Mouse (Mus musculus) leukemia stem cell, adult 10-12 weeks (primary cell): ENCODE results near the gene Tmprss11c. TPM values are rescaled to one million over a fixed set of nuclear protein-coding genes. Genes with fewer than 3 reads are reported as not detected.

ENCODE experiments used
- polyA plus RNA-seq: library from polyadenylated mRNA; stranded (reverse); fragments of >175 nt; gene quantifications from 2 replicates; pipeline ENCODE4 v1.2.3, GENCODE M21; 2012; ENCODE audit warnings: low replicate concordance

Gene Tmprss11c
- polyA plus RNA-seq = not detected in 2 replicates

DNA sequence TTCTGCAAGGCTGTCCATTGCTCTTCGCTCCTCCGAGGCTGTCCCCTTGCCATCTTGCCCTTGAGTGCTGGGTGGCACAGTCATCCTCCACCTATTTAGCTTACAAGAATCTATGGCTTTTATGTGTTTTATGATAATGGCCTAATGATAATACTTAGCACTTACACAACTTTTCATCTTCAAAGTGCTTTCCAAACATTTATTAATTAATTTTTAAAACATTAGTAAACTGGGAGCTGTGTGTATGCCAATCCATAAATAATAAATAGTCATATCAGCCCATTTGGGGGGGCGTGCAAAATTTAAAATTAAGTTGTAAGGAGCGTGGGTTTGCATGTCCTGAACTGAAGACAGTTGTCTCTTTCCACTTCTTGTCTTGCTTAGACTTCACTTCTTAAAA, at the start of gene Tmprss11c:
Gene Tmprss11c, minus strand, starts transcription at position 101 of the 400 bp plus-strand sequence.

GRCm38 (mm10) chr5:86197801-86198200, 91.3 kb downstream of the Tmprss11c start, which contains the start of gene Gnrhr:
Gene Gnrhr (minus strand): TSS chr5:86197901.

Other genes with a start within 250 kb of the Tmprss11c start
- 1.5 and 19.1 TPM in 2 replicates for gene Cenpc1, start 223.7 kb downstream of the Tmprss11c start, polyA plus RNA-seq
- gene Stap1, start 217.6 kb downstream of the Tmprss11c start, polyA plus RNA-seq = 0.90 TPM in 1 of 2 replicates, not detected in the other
- gene Uba6, start 116.5 kb downstream of the Tmprss11c start, polyA plus RNA-seq = 0.36 and 0.82 TPM in 2 replicates
- gene Gnrhr, start 91.4 kb downstream of the Tmprss11c start, polyA plus RNA-seq = not detected in 2 replicates
- 0.08 TPM in 1 of 2 replicates, not detected in the other for gene Tmprss11d, start 84.1 kb upstream of the Tmprss11c start, polyA plus RNA-seq
- not detected in 2 replicates for gene Tmprss11a, start 179.7 kb upstream of the Tmprss11c start, polyA plus RNA-seq
- not detected in 2 replicates for gene Tmprss11g, start 229.3 kb upstream of the Tmprss11c start, polyA plus RNA-seq